Mouse (Mus musculus) kidney, adult 11 months (tissue): ENCODE results near the gene Smim15.

ENCODE experiments used
- DNase-seq: peaks from one replicate; pipeline ENCODE4 v3.0.0; 2022

The Smim15 gene

GRCm38 (mm10) chr13:108063374-108064134 is 19.3 kb downstream of the Smim15 start:
- DNase-seq = no peak

GRCm38 (mm10) chr13:108064331-108064730 is 20.1 kb downstream of the Smim15 start:
- no peak for DNase-seq

GRCm38 (mm10) chr13:108066021-108066420 is 21.8 kb downstream of the Smim15 start:
- no peak for DNase-seq

GRCm38 (mm10) chr13:108069151-108069550 is 24.9 kb downstream of the Smim15 start:
- DNase-seq = no peak

GRCm38 (mm10) chr13:108070171-108070570 is 25.9 kb downstream of the Smim15 start:
- DNase-seq = no peak

- no peak for DNase-seq
Observed at GRCm38 (mm10) chr13:108077476-108077875, 33.2 kb downstream of the Smim15 start.

- no peak for DNase-seq
Observed at GRCm38 (mm10) chr13:108077901-108078300, 33.7 kb downstream of the Smim15 start.

GRCm38 (mm10) chr13:108084086-108084485 is 39.8 kb downstream of the Smim15 start:
- DNase-seq = no peak

- no peak for DNase-seq
Observed at GRCm38 (mm10) chr13:108086036-108086435, 41.8 kb downstream of the Smim15 start.

- DNase-seq = no peak
Observed at GRCm38 (mm10) chr13:108086724-108087123, 42.5 kb downstream of the Smim15 start.

- DNase-seq = no peak
Observed at GRCm38 (mm10) chr13:108092290-108092689, 48.0 kb downstream of the Smim15 start.

- no peak for DNase-seq
Observed at GRCm38 (mm10) chr13:108094681-108095080, 50.4 kb downstream of the Smim15 start.

GRCm38 (mm10) chr13:108095617-108096016 is 51.4 kb downstream of the Smim15 start:
- no peak for DNase-seq

GRCm38 (mm10) chr13:108096446-108096845 is 52.2 kb downstream of the Smim15 start:
- no peak for DNase-seq
